Mouse (Mus musculus) G1E (cell line): ENCODE measurements around the gene Vapa. TPM values are rescaled to one million over a fixed set of nuclear protein-coding genes. Genes with fewer than 3 reads are reported as not detected.
A peak's percentile ranks its signal among the peaks of the same experiment; 100 is the strongest.

Experiments
- ATAC-seq: 2 replicates; pipeline ENCODE4 v1.8.0; 2016; ENCODE audit warnings: mild to moderate bottlenecking; ENCODE audit not compliant: insufficient number of reproducible peaks, poor library complexity, low FRiP score, severe bottlenecking; ENCODE audit errors: extremely low read depth
- DNase-seq: peaks from one replicate; pipeline ENCODE4 v3.0.0; 2012; ENCODE audit warnings: low spot score
- H3K27me3 ChIP-seq: 2 replicates; pipeline ENCODE4 v1.6.1; 2012; ENCODE audit warnings: mild to moderate bottlenecking, low read length, inconsistent platforms; ENCODE audit not compliant: insufficient read depth
- H3K36me3 ChIP-seq: replicated peaks from 2 replicates; pipeline ENCODE3; 2012; ENCODE audit warnings: mild to moderate bottlenecking, inconsistent platforms
- H3K4me1 ChIP-seq: 2 replicates; pipeline ENCODE4 v1.6.1; 2012; ENCODE audit warnings: low read depth, low read length, inconsistent platforms, mixed read lengths; ENCODE audit not compliant: insufficient read depth
- H3K4me3 ChIP-seq: 2 replicates; pipeline ENCODE4 v1.5.1; 2012; ENCODE audit warnings: low read depth, mild to moderate bottlenecking, inconsistent platforms, low read length, moderate library complexity, mixed read lengths
- H3K9me3 ChIP-seq: replicated peaks from 2 replicates; pipeline ENCODE4 v1.6.1; 2012; ENCODE audit warnings: inconsistent platforms
- CTCF ChIP-seq: IDR thresholded peaks from 2 replicates; pipeline ENCODE4 v1.5.1; 2012; ENCODE audit warnings: low read depth, low read length, inconsistent platforms, mixed read lengths
- GATA1 ChIP-seq: IDR thresholded peaks from 2 replicates; pipeline ENCODE4 v1.6.1; 2012; ENCODE audit warnings: borderline replicate concordance, low read length, inconsistent platforms, mixed read lengths
- GATA2 ChIP-seq: IDR thresholded peaks from 2 replicates; pipeline ENCODE4 v1.6.1; 2012; ENCODE audit warnings: low read depth, low read length, inconsistent platforms, borderline replicate concordance
- POLR2AphosphoS5 ChIP-seq: IDR thresholded peaks from 2 replicates; pipeline ENCODE4 v1.6.1; 2012; ENCODE audit warnings: low read depth, low read length, inconsistent platforms; ENCODE audit not compliant: insufficient replicate concordance
- TAL1 ChIP-seq: conservative IDR thresholded peaks from 2 replicates; pipeline ENCODE4 v1.6.1; 2012; ENCODE audit warnings: low read depth, low read length, inconsistent platforms, mixed read lengths
- polyA plus RNA-seq: library from polyadenylated mRNA; stranded (reverse); fragments of >175 nt; gene quantifications from 2 replicates; pipeline ENCODE4 v1.2.3, GENCODE M21; 2012
- total RNA-seq, 2 experiments: library from RNA; stranded (forward) in 1 of 2; stranded (reverse) in 1 of 2; fragments of 200-1000 nt in 1 of 2; fragments of >200 nt in 1 of 2; fragmentation: Nextera tagmentation in 1 of 2; gene quantifications; 2 replicates each; pipeline ENCODE4 v1.2.3; 2014 to 2017

The Vapa gene
- total and polyA plus RNA-seq, 3 experiments: 130 to 174 (median 148) TPM

DNA sequence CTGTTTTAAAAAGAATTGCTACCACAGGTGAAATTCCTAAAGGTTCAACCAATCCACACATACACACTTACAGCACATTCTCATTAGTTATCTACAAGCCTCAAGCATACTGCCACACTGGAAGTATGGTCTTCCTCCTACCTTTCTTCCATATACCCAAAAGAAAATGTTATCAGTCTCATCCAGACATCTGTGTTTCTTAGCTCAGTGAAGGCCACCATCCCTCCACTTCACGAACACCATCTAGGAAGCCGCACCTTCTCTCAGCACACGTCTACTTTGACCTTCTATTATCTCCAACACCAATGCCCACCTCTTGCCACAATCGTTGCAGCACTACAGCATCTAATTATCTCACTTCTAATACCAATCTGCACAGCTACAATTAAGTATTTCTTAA, 7.3 kb downstream of the Vapa start:
- peak; percentile 85 for TF ChIP-seq TAL1
- no peak for TF ChIP-seq GATA1
- DNase-seq (peak; percentile 19), ATAC-seq (peak; percentile 77)
- Histone ChIP-seq H3K4me1 (peaks cover 77% of the 10 kb centered on the region), H3K4me3 (no peak overlapping the region), H3K36me3 (peaks cover 25% of the 10 kb centered on the region), H3K9me3 (no peaks in the 10 kb centered on the region), H3K27me3 (no peaks in the 10 kb centered on the region)

- H3K27me3 ChIP-seq: no peaks in the 10 kb centered on the region
- H3K9me3 ChIP-seq: no peaks in the 10 kb centered on the region
- TF ChIP-seq CTCF (no peak), GATA2 (no peak), POLR2AphosphoS5 (no peak), GATA1 (no peak), TAL1 (no peak)
- H3K4me3 ChIP-seq: no peak overlapping the region
- no peak for ATAC-seq
- H3K4me1 ChIP-seq: peaks cover 75% of the 10 kb centered on the region
- DNase-seq: no peak
- H3K36me3 ChIP-seq: peaks cover 21% of the 10 kb centered on the region
Measured at GRCm38 (mm10) chr17:65604892-65605291, 8.5 kb downstream of the Vapa start.

- H3K9me3 ChIP-seq: no peaks in the 10 kb centered on the region
- DNase-seq: no peak
- no peaks in the 10 kb centered on the region for H3K27me3 ChIP-seq
- H3K4me3 ChIP-seq: no peak overlapping the region
- peaks cover 16% of the 10 kb centered on the region for H3K36me3 ChIP-seq
- no peak for TF ChIP-seq GATA2
- ATAC-seq: no peak
- peaks cover 70% of the 10 kb centered on the region for H3K4me1 ChIP-seq
Measured at GRCm38 (mm10) chr17:65604315-65604714, 9.0 kb downstream of the Vapa start.

GRCm38 (mm10) chr17:65597857-65598486, 15.4 kb downstream of the Vapa start:
- ATAC-seq (no peak), DNase-seq (no peak)
- Histone ChIP-seq H3K4me3 (no peak overlapping the region), H3K9me3 (no peaks in the 10 kb centered on the region), H3K27me3 (no peaks in the 10 kb centered on the region), H3K4me1 (peaks cover 46% of the 10 kb centered on the region), H3K36me3 (peaks cover 14% of the 10 kb centered on the region)
- TF ChIP-seq CTCF (no peak), POLR2AphosphoS5 (no peak), TAL1 (no peak), GATA1 (no peak), GATA2 (no peak)

GRCm38 (mm10) chr17:65594687-65595086, 18.7 kb downstream of the Vapa start:
- no peaks in the 10 kb centered on the region for H3K9me3 ChIP-seq
- H3K4me1 ChIP-seq: peaks cover 36% of the 10 kb centered on the region
- TF ChIP-seq TAL1 (no peak), GATA2 (no peak), CTCF (no peak), POLR2AphosphoS5 (no peak), GATA1 (no peak)
- ATAC-seq (no peak), DNase-seq (no peak)
- no peak overlapping the region for H3K4me3 ChIP-seq
- no peaks in the 10 kb centered on the region for H3K27me3 ChIP-seq
- H3K36me3 ChIP-seq: peaks cover 34% of the 10 kb centered on the region

DNA sequence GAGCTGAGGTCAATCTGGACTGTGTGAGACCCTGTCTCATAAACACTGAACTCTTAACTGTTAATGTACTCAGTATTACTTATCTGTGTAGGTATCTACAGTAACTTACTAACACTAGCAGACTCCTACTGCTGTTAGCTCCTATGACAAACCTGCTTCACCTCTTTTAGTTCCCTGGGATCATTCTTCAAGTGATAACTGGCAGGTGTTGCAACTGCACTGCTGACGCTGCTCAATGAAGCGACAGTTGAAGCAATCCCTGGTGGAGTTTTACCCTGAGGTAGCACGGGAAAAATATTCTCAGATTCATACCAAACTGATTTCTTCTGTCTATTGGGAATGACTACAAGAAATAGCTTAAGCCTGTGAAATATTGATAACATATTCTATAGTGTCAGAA, 26.5 kb downstream of the Vapa start:
- Histone ChIP-seq H3K9me3 (no peaks in the 10 kb centered on the region), H3K27me3 (no peaks in the 10 kb centered on the region), H3K4me1 (peaks cover 5% of the 10 kb centered on the region; the same call in 1 of the 2 replicates), H3K36me3 (peaks cover 64% of the 10 kb centered on the region), H3K4me3 (no peak overlapping the region)
- TF ChIP-seq TAL1 (no peak), GATA1 (no peak), POLR2AphosphoS5 (no peak), CTCF (no peak), GATA2 (no peak)
- no peak for ATAC-seq
- DNase-seq: no peak

DNA sequence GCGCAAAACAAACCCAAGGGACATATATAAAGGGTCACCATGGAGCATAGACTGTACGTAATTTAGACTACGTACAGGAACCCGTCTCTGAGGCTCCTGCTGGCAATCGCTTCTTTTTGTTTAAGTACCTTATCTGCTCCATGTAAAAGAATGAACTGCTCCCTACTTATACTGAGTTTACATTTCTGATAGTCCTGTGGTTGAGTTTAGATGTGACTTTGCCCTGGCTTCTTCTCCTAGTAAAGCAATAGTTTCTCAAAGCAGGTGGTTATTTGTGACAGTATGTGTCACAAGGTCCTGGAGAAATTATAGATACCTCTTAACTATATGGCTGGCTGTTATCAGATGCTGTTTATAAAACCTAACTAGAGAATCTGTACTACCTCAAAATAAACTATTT, 31.9 kb downstream of the Vapa start:
- no peak for TF ChIP-seq GATA1
- TF ChIP-seq CTCF: no peak
- TF ChIP-seq TAL1: no peak
- TF ChIP-seq GATA2: no peak
- TF ChIP-seq POLR2AphosphoS5: no peak
- Histone ChIP-seq H3K4me1 (peaks cover 2% of the 10 kb centered on the region; the same call in 1 of the 2 replicates), H3K9me3 (no peaks in the 10 kb centered on the region), H3K27me3 (no peaks in the 10 kb centered on the region), H3K36me3 (peaks cover 70% of the 10 kb centered on the region), H3K4me3 (no peak overlapping the region)
- ATAC-seq (no peak), DNase-seq (no peak)
